Mouse (Mus musculus) layer of hippocampus, adult 2 months (tissue): ENCODE measurements around the gene Wbp4. TPM values are rescaled to one million over a fixed set of nuclear protein-coding genes. Genes with fewer than 3 reads are reported as not detected.
"Not testable (repeated sequence)": the region's sequence is repeated elsewhere in the genome, so short reads cannot be mapped to it uniquely, and the experiment has no call there.

Experiments used
- DNase-seq, 2 experiments: peaks; one replicate each; pipeline ENCODE4 v3.0.0; 2022; ENCODE audit warnings: low spot score in 2 of 2
- H3K27ac ChIP-seq: fragments of 200-600 bp; 2 replicates; pipeline ENCODE4 v1.8.1; 2022
- H3K4me3 ChIP-seq: fragments of 200-600 bp; 2 replicates; pipeline ENCODE4 v1.8.1; 2022; ENCODE audit warnings: mild to moderate bottlenecking
- CTCF ChIP-seq: fragments of 200-600 bp; conservative IDR thresholded peaks from 2 replicates; pipeline ENCODE4 v1.8.1; 2022; ENCODE audit warnings: antibody characterized with exemption, mild to moderate bottlenecking, moderate library complexity
- total RNA-seq, 2 experiments: library from RNA; stranded (reverse); gene quantifications; 2 replicates each; pipeline ENCODE4 v1.2.3; 2021

The Wbp4 gene
- total RNA-seq, 2 experiments from 2014 or later, result 50.4 to 52.8 TPM

DNA sequence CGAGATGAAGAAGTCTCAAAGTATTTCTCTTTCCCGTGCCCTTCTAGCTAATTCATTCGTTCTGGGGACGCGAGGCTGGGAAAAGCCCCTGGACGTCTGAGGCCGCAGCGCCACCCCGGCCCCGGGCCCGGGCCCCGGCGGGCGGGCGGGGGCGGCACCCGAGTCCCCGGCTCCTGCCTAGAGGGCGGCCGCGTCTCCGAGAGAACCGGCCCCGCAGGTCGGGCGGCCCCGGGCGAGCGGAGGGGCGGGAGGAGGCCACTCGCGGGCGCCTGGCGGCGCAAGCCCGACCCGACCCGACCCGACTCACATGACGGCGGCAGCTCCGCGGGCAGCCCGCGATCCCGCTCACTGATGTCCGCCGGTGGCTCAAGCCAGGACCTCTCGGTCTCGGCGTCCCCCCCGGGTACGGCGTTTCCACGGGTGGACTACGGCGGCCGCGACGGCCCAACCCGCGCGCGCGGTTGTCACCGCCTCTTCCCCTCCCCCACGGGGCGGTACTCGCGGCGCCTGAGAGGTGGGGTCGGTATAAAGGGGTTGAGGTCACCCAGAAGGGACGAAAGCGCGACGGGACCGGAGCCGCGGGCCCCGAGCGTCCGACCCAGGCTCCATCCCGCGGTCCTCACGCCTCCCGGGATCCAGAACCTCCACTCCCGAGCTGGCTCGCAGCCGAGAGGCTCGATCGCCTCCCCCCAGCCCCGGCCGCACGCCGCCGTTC lies 539 bp downstream of the Wbp4 start, which contains the start of gene Elf1:
Elf1 (plus strand) TSS at position 571 of the 715 bp plus-strand sequence.
- DNase-seq, result peak; percentile 93 to 97
- TF ChIP-seq CTCF, result no peak
- peak within 1 kb of the TSS; percentile 100 for H3K4me3 ChIP-seq
- H3K27ac ChIP-seq, result peak within 1 kb of the TSS; percentile 99

DNA sequence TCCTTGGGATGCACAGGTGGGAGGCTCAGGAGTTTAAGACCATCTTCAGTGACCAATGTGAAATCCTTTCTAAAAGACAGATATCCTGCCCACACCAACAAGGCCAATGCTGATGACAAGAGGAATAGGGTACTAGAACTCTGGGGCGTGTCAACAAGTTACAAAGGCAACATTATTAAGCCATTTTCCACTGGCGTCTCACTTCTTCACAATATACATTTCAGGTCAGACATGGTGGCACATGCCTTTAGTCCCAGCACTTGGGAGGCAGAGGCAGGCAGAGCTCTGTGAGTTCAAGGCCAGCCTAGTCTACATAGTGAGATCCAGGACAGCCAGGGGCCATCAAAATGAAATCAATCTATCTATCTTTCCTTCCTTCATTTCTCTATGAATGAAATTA lies 7.9 kb downstream of the Wbp4 start:
- H3K27ac ChIP-seq, result no peak overlapping the region
- no peak for DNase-seq
- no peak overlapping the region for H3K4me3 ChIP-seq
- no peak for TF ChIP-seq CTCF

DNA sequence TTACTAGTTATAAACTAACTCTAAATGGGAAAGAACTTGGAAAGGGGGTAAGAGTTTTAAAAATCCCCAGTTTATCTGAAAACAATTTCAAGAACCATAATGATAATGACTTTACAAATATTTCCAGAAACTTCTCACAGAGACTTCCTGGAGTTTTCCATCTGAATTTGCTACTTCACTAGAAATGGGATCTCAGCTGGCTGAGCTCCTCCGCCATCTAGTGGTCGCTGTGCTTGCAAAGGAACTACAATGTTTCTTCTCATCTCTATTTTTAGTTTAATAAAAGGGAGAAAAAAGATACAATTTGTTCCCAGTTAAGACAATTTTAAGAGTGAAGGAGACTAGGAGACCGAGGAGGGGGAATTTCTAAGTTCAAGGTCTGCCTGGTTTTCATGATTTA lies 13.7 kb downstream of the Wbp4 start:
- peak; percentile 95 for TF ChIP-seq CTCF
- DNase-seq, result peak; percentile 58 to 64
- Histone ChIP-seq H3K4me3 (no peak overlapping the region), H3K27ac (peak overlapping the region; percentile 40; the same call in 1 of the 2 replicates)

DNA sequence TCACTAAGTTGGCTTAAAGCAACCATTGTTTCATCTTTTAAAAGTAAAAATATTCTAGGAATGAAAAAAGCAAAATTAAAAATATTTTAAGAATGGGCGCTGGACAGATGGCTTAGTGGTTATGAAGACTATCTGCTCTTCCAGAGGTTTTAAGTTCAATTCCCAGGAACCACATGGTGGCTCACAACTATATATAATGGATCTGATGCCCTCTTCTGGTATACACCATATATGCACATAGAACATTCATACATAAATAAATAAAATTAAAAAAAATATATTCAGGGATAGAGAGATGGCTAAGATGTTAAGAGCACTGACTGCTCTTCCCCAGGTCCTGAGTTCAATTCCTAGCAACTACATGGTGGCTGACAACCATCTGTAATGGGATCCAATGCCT lies 15.7 kb downstream of the Wbp4 start:
- Histone ChIP-seq H3K4me3 (no peak overlapping the region), H3K27ac (no peak overlapping the region)
- DNase-seq, result no peak
- peak; percentile 53 for TF ChIP-seq CTCF

DNA sequence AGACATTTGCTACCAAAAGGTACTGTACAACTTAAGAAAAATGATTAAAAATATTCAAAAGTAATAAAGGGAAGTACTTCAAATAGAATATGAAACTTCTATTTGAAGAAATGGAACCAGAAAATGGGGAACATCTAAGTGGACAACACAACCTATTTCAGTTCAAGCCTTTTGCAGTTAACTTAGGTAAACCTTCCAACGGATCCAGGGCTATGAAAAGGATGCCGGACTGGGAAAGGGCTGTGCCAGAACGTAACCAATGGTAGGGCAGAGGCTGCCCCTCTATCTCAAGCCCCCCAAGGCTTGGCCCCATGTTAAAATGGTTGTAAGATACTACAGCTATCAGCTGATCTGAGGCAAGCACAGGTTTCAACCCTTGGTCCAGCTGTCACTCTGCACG lies 20.3 kb downstream of the Wbp4 start:
- no peak for TF ChIP-seq CTCF
- no peak for DNase-seq
- Histone ChIP-seq H3K4me3 (no peak overlapping the region), H3K27ac (no peak overlapping the region)

DNA sequence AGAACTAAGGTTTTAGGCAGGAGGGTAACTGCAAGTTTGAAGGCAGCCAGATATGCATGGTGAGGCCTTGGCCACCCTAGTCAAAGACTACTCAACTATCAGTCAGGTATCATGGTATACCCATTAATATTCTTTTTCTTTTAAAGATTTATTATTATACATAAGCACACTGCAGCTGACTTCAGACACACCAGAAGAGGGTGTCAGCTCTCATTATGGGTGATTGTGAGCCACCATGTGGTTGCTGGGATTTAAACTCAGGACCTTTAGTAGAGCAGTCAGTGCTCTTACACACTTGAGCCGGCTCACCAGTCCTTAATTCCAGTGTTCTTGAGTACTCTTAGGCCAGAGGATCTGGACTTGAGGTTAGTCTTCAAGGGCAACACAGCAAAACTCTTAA lies 20.9 kb downstream of the Wbp4 start:
- Histone ChIP-seq H3K4me3 (no peak overlapping the region), H3K27ac (no peak overlapping the region)
- no peak for DNase-seq
- peak; percentile 14; the same call in 1 of the 2 replicates for TF ChIP-seq CTCF

DNA sequence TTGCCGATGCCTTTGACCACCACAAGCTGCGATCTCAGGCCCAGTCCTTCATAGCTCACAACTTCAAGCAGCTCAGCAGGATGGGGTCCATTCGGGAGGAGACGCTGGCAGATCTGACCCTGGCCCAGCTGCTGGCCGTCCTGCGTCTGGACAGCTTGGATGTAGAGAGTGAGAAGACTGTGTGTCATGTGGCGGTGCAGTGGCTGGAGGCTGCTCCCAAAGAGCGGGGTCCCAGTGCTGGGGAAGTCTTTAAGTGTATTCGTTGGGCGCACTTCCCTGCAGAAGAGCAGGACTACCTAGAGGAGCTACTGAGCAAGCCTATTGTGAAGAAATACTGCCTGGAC lies 28.8 kb downstream of the Wbp4 start:
- H3K27ac ChIP-seq, DNase-seq, H3K4me3 ChIP-seq: not testable (repeated sequence)

DNA sequence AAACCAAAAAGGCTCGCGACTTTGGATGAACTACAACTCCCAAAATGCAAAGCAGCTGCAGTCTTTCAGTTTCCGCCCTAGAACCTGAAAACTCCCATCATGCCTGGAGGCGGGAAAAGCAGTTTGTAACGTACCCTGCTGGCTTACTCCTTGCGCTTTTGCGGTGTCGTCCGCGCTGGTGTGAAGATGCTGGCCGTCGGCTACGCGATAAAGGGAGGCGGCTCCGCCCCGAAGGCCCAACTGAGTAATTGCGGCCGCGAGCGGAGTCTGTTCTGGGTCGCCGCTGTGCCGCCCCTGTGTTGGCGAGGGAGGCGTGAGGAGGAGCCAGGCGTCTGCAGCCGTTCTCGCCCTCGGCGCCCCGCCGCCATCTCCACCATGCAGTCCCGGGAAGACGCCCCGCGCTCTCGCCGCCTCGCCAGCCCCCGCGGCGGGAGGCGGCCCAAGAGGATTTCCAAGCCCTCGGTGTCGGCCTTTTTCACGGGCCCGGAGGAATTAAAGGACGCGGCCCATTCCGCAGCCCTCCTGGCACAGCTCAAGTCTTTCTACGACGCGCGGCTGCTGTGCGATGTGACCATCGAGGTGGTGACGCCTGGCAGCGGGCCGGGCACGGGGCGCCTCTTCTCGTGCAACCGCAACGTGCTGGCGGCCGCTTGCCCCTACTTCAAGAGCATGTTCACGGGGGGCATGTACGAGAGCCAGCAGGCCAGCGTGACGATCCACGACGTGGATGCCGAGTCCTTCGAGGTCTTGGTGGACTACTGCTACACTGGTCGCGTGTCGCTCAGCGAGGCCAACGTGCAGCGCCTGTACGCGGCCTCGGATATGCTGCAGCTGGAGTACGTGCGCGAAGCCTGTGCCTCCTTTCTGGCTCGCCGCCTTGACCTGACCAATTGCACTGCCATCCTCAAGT lies 29.4 kb downstream of the Wbp4 start, which contains the start of gene Kbtbd6:
Kbtbd6 (plus strand) TSS at position 155 of the 910 bp plus-strand sequence.
- DNase-seq, result peak; percentile 76 to 84
- H3K27ac ChIP-seq, result peak within 1 kb of the TSS; percentile 70; the same call in 1 of the 2 replicates
- peak; percentile 20 for TF ChIP-seq CTCF
- peak within 1 kb of the TSS; percentile 80 for H3K4me3 ChIP-seq

DNA sequence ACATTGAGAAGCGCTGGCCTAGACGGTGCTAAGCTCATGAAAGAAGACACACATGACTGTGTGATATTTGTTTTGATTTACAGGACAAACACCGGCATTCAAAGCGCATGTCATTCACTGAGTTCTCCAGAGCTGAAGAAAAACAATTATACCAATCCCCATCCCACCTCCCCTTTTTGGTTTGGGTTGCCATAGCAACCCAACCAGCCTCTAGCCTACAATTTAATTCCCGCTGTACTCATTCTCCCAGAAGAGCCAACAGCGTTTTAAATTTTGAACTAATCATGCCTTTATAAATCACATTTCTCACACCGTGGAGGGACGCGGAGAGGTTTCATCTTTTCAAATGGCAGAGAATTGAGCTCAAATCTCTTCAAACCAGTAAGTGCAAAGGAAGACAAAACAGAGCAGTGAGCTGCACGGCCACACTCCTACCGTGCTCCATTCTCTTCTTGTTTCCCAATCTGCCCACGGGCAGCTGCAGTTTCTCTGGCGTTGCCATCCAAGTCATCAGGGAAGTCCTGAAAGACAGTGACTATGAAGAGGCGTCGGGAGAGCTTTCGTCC lies 36.2 kb downstream of the Wbp4 start:
- Histone ChIP-seq H3K27ac (peak overlapping the region; percentile 83), H3K4me3 (peak overlapping the region; percentile 49)
- DNase-seq, result peak; percentile 31 to 44
- TF ChIP-seq CTCF, result no peak

DNA sequence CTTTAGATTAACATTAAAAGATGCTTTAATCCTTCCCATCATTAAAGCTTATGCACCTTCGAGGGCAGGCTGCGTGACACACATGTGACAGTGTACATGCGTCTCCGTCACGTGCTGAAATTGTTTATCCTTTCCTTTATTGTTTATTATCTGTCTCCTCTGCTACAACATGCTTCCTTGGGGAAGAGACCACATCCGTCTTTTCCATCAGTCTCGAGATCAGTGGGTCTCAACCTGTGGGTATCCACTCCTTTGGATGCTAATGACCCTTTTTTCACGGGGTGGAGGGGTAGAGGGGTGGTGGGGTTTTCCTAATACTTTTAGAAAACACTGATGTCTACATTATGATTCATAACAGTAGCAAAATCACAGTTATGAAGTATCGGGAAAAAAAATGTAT lies 36.7 kb downstream of the Wbp4 start:
- no peak for TF ChIP-seq CTCF
- H3K4me3 ChIP-seq, result peak overlapping the region; percentile 49
- peak overlapping the region; percentile 83 for H3K27ac ChIP-seq
- no peak for DNase-seq

DNA sequence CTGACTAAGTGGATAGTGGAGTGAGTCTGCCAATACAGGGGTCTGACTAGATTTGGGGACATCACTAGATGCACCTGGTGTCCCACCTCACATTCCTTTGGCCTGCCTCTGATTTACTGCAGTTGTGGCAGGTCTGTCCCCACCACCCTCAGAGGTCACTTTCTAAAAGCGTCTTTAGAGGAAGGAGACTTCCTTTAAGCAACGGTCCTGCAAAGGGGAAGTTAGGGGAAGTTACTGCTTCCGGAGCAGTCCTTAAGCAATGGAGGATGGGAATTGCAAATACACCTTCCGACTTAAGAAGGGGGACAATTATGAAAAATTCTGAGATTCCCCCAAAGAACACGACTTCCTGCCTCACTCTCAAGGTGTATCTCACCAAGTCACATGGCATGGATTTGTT lies 39.9 kb downstream of the Wbp4 start:
- no peak overlapping the region for H3K27ac ChIP-seq
- no peak overlapping the region for H3K4me3 ChIP-seq
- no peak for TF ChIP-seq CTCF
- DNase-seq, result no peak

DNA sequence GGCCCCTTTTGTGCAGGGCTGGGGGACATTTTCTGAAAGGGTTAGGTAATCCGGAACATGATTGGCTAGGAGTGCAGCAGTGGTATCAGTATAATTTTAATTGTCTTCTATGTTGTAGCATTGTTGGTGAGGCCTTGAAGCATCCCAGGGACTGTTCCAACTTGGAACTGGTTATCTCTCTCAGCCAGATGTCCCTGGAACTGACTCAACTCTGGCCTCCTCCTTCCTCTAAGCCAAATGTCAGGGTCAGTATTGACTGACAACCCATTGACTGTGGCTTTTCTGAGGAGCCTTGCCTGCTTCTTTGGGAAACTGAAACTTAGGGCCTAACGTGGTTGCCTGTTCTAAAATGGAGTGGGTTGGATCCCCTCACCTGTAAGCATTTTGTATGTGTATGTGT lies 40.7 kb downstream of the Wbp4 start:
- no peak for TF ChIP-seq CTCF

DNA sequence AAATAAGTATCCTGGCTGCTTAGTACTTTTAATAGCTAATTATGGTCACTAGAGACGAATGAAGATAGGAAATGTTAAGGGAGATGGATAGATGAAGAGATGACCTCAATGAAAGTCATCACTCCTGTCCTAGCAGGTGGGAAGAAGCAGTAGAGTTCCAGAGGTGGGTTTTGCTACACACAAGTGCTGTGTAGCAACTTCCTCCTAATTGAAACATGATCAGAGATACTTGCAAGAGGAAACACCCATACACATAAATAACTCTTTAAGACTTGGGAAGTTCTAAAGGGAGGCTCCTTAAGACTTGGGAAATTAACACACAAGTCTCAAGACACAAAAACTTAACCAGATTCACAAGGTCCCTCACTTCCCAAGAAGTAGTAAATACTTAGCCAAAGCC lies 47.3 kb downstream of the Wbp4 start:
- no peak for TF ChIP-seq CTCF
- no peak for DNase-seq
- Histone ChIP-seq H3K27ac (no peak overlapping the region), H3K4me3 (no peak overlapping the region)

More for the DNA sequence above, 40.7 kb downstream of the Wbp4 start:
- DNase-seq, result no peak
- no peak overlapping the region for H3K27ac ChIP-seq
- H3K4me3 ChIP-seq, result no peak overlapping the region

DNA sequence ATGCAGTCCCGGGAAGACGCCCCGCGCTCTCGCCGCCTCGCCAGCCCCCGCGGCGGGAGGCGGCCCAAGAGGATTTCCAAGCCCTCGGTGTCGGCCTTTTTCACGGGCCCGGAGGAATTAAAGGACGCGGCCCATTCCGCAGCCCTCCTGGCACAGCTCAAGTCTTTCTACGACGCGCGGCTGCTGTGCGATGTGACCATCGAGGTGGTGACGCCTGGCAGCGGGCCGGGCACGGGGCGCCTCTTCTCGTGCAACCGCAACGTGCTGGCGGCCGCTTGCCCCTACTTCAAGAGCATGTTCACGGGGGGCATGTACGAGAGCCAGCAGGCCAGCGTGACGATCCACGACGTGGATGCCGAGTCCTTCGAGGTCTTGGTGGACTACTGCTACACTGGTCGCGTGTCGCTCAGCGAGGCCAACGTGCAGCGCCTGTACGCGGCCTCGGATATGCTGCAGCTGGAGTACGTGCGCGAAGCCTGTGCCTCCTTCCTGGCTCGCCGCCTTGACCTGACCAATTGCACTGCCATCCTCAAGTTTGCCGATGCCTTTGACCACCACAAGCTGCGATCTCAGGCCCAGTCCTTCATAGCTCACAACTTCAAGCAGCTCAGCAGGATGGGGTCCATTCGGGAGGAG lies 54.5 kb downstream of the Wbp4 start:
- H3K27ac ChIP-seq, result peak overlapping the region; percentile 90

More for the DNA sequence above, 54.5 kb downstream of the Wbp4 start:
- peak overlapping the region; percentile 75 for H3K4me3 ChIP-seq
- DNase-seq, result not testable (repeated sequence)
